Mouse (Mus musculus) 3T3-L1 (cell line): ENCODE results near the gene Atp11c.

Experiments
- DNase-seq: peaks from one replicate; pipeline ENCODE4 v3.0.0-alpha.2; 2015; ENCODE audit warnings: low read depth, low spot score

Gene Atp11c

GRCm38 (mm10) chrX:60386852-60387251 is 205.6 kb downstream of the Atp11c start:
- no peak for DNase-seq

- DNase-seq = no peak
These were observed 210.8 kb downstream of the Atp11c start for GRCm38 (mm10) chrX:60381711-60382110.

- no peak for DNase-seq
These were observed 212.1 kb downstream of the Atp11c start for GRCm38 (mm10) chrX:60380386-60380785.

GRCm38 (mm10) chrX:60348741-60349140 is 243.8 kb downstream of the Atp11c start:
- no peak for DNase-seq

- DNase-seq = no peak
These were observed 247.1 kb downstream of the Atp11c start for GRCm38 (mm10) chrX:60345447-60345846.

- peak; percentile 31 for DNase-seq
These were observed 247.5 kb downstream of the Atp11c start for GRCm38 (mm10) chrX:60344991-60345390.

GRCm38 (mm10) chrX:60329735-60330134 is 262.8 kb downstream of the Atp11c start:
- DNase-seq = no peak

- no peak for DNase-seq
These were observed 271.2 kb downstream of the Atp11c start for GRCm38 (mm10) chrX:60321321-60321720.

GRCm38 (mm10) chrX:60317661-60318060 is 274.8 kb downstream of the Atp11c start:
- DNase-seq = no peak

- DNase-seq = no peak
These were observed 300.2 kb downstream of the Atp11c start for GRCm38 (mm10) chrX:60292335-60292734.

- DNase-seq = no peak
These were observed 337.2 kb downstream of the Atp11c start for GRCm38 (mm10) chrX:60255346-60255745.

- no peak for DNase-seq
These were observed 404.8 kb downstream of the Atp11c start for GRCm38 (mm10) chrX:60187726-60188125.

GRCm38 (mm10) chrX:60182611-60183010 is 409.9 kb downstream of the Atp11c start:
- DNase-seq = no peak

GRCm38 (mm10) chrX:60178744-60179458 is 413.6 kb downstream of the Atp11c start, which contains the start of gene Mcf2:
TSS of gene Mcf2 (minus strand) at chrX:60179089.
- no peak for DNase-seq

GRCm38 (mm10) chrX:60178025-60178743 is 414.3 kb downstream of the Atp11c start:
- DNase-seq = no peak
